Mouse (Mus musculus) G1E-ER4 (cell line): ENCODE measurements at regions not wholly inside any gene's neighbourhood (a gene's known extent, or its start where the extent isn't known, plus 50 kb on each side); places are given as distances from the start of the nearest gene placed in this dataset.

Source experiments
- GATA1 ChIP-seq: IDR thresholded peaks from one replicate; pipeline ENCODE4 v1.8.0; 2012; ENCODE audit warnings: low read length, inconsistent platforms

DNA sequence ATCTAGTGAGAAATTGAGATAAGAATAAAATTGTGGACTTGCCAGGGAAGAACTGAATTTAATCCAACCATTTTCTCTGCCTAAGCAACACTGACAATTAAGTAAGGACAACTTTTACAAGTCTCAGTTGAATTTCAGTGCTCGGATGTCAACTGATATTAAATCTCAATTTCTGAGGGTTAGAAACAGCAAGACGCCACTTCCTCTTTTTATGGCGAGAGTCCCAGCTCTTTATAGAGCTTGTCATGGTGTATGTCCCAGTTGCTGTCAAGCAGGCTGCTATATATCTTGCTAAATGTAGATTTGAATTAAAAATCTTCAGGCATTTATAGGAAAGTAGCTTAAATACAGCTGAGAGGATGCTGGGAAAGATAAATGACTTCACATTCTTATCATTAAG lies 697.8 kb upstream of the Got2 start:
- TF ChIP-seq GATA1 = no peak

DNA sequence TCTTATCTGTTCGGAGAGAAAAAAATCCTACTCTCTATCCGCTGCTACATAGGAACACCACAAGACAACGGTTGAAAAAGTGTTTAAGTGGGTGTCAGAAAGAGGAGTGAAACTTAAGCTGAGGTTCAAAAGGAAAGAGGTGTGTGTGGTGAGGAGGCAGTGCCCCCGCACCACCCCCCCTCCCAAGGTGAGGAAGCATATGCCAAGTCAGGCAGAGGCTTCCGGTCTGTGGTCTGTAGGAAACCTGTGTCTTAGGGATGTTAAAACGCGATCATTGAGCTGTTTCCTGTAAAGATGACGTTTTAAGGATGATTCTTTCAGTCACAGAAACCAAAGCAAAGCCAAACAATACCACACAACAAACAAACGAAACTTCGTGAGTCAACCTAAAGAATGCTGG lies 664.2 kb upstream of the Got2 start:
- TF ChIP-seq GATA1 = no peak

DNA sequence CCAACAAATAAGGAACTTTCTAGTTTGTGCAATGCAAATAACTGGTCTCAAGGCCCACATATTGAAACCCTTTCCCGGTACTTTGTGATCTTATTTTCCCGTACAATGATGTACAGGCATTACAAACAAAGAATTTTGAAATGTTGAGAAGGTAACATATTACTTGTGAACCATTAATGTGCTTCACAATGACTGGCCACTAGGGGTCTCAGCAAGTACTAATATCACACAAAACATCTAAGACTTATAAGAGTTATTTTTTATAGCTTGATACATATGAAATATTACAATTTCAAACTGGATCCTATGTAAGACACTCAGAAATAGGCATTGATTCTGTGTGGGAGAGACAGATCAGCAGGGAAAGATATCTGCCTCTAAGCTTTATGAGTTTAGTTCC lies 662.1 kb upstream of the Got2 start:
- TF ChIP-seq GATA1 = no peak

DNA sequence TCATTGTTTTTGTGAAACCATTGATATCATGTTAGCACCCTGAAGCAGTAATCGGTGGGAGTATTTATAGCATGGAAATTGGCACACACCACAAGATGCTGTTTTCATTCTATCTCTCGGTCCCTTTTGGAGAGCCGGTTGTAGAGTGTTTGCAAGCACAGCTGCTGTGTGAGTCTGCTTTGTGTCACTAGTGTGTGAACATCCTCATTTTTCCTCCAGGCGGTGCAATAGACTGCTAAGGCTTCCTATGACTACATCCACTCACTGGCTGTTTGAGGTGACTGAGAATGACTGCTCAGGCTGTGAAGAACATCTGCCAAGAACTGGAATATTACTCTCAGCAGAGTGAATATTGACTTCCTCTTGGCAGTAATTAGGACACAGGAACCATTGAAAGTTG lies 660.3 kb upstream of the Got2 start:
- TF ChIP-seq GATA1 = no peak

DNA sequence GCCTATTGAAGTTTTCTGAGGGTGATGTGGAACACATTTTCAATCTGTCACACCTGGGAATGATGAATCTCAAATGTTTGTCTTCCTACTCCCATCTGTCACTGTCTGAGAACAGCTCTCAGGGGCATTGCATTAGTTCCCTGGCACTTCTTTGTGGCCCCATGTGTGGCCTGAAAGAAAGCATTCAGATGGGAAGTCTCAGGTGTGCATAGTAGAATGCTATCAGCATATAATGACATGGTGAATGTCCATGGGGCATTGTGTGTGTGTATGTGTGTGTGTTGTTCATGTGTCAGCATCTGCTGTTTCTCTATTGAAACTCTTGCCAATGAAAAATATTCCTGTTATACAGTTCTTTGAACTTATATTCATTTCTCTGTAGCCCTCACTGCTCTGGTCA lies 659.8 kb upstream of the Got2 start:
- TF ChIP-seq GATA1 = no peak

DNA sequence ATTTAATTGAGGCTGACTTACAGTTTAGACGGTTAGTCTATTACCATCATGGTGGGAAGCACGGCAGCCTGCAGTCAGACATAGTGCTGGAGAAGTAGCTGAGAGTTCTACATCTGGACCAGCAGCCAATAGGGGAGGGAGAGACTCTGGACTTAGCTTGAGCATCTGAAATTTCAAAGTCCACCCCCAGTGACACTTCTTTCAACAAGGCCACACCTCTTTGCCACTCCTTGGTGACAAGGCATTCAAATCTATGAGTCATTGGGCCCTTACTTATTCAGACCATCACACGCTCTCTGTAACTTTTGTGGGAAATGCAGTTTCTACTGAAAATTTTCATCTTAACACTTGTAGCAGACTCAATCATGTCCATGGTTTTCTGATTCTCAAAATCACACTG lies 653.9 kb upstream of the Got2 start:
- no peak for TF ChIP-seq GATA1

DNA sequence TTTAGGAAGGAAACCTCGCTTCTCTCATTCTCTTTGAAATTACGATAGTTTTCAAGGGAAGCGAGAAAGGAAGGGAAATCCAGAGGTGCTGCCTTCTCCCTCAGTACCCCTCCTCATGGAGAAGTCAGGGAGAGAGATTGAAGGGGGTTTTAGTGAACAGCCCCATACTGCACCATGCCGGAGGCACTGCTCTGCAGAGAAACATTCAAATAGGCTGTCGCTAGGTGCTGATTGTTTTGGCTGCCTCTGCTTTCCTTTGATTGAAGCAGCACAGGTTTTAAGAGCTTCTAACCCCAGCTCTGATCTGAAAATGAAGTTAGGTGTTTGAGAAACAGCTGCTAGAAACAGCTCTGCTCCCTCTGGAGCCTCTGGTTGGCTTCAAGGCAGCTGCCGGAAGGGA lies 610.5 kb upstream of the Got2 start:
- no peak for TF ChIP-seq GATA1

DNA sequence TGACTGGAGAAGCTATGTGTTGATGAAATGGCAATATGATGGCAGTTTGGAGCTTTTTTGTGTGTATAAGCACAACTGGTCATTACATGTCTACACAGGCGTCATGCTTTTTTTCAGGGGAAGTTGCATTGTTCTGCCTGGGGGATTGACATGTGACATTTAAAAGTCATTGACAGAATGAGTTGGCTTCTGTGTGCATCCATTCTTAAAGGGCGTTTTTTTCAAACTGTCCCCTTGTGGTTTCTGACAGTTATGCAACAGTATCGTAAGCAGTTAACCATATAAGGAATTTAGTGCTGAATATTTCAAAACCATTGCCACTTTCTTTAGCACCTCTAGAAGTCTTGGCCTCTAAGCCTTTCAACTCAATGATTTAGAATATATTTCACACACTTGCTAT lies 607.1 kb upstream of the Got2 start:
- TF ChIP-seq GATA1 = no peak

DNA sequence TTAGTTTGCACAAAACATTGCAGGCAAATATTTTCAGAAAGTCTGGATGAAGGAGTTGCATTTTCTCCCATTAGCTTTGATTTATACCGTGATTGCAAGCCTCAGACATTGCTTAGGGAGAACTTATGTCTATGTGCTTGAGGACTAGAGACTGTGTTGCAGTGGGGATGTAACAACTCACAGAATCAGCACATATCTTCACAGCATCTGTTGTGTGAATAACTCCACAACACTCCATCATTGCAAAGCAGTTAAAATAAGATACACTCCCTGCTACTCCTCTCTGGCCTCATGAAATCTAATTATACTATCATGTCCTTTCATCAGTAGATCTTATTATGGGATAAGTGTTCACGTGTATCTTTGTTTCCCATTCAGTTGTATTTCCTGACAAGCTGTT lies 601.5 kb upstream of the Got2 start:
- TF ChIP-seq GATA1 = no peak

DNA sequence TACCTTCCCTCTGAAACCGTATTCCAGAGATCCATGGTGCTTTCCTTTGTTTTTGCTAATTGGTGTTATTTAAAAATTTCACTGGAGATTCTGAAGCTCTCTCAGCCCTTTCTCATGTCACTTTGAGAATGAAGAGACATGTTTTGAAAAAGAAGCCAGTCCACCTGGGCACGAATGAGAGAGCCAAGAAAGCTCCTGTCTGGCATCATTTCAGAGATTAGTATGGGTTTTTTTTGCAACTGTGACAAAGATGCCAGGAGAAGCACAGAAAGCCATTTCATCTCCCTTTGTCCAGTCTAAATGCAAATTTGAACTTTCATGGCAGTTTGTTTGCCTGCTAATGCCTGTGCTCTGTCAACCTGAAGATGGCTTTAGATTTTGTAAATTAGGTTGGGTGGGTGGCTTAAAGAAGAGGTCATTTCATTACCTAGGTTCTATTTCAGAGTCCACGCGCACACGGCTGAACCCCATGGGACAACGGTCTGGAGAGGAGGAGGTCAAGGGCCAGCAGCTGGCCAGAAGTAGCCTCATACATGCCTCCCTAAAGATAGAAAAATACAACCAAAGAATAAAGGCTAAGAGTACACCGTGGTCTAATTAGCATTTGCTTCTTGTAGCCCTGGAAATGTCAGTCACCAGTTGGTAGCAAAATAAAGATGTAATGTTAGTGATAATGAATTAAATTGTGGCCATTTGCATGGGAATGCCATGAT lies 600.5 kb upstream of the Got2 start:
- no peak for TF ChIP-seq GATA1

DNA sequence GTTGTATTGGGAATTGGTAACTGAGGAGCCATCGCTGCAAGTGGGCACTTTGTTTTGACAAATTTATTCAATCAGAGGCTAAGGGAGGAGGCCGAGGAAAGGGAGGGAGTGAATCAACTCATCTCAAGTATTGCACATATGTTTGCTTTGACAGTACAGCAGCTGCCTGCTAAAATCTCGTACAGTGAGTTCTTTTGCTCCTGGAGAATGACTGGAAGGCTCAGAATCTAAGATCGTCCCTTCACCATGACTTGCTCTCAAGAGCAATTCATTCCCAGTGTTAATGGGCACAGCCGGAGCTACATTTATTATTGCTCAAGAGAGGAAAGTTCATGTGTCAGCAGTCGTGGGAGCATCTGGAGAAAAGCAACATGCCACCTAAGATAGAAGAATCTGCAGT lies 567.6 kb upstream of the Got2 start:
- no peak for TF ChIP-seq GATA1

DNA sequence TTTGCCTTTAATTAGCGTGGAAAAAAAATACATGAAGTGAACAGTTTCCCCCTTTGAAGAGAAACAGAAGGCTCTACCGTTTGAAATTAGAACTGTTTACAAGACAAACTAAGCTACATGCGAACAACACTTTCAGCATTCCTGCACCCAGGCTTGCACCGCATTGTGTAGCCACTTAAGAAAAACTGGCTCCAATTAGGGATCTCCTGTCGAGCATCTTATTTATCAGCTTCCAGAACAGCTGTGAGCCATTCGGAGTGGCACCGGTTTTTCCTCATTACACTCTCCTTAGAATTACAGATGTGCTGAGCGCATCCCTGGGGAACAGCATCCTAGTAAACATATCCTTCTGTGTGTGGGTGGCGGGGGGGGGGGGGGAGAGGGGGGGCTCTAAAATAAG lies 567.0 kb upstream of the Got2 start:
- TF ChIP-seq GATA1 = no peak

DNA sequence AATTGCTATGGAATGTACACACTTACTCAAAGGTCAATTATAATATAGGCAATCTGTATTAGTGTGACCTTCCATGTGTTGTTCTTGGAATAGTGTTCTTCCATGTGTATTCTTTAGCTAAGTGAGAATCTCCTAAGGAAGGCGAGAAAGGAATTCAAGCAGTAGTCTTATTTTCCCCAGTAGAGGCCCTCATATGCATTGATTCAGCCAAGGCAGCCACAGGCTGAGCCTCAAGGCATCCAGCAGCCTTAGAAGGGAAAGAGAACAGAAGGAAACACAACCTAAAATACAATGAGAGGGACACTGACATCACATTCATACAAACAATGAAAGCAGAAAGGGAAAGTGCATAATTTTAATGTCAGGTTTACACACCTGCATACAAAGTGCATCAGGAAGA lies 541.4 kb upstream of the Got2 start:
- TF ChIP-seq GATA1 = no peak

DNA sequence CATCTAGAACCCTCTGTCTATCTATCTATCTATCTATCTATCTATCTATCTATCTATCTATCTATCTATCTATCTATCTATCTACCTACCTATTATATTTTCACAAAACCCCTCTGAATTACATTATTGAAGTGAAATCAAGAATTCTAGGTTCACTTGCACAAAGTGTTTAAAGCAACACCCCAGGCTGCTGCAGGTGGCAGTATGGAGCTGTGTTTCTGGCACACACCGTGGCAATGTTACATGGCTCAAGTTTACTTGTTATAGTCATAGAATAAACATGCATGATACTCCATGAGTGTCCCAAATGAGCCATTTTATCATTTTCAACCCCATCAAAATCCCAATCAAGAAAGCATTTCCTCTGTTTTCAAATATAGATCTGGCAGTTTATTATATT lies 538.6 kb upstream of the Got2 start:
- TF ChIP-seq GATA1 = no peak

DNA sequence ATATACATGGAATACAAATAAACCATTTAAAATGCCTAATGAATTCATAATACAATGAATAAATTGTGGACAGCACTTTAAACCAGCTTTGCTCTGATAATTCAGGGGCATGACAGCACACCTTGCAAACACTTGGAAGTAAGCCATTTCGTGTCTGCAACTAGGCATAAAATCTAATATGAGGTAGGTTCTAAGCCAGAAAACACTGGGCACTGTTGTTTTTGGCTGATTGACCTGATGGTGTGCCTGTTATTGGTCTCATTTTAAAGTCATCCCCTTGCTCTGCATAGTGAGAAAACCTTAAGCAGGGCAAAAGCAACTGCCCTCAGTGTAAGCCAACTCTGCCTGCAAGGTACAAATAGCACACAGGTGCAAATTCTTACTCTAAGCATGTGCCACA lies 521.3 kb upstream of the Got2 start:
- no peak for TF ChIP-seq GATA1

DNA sequence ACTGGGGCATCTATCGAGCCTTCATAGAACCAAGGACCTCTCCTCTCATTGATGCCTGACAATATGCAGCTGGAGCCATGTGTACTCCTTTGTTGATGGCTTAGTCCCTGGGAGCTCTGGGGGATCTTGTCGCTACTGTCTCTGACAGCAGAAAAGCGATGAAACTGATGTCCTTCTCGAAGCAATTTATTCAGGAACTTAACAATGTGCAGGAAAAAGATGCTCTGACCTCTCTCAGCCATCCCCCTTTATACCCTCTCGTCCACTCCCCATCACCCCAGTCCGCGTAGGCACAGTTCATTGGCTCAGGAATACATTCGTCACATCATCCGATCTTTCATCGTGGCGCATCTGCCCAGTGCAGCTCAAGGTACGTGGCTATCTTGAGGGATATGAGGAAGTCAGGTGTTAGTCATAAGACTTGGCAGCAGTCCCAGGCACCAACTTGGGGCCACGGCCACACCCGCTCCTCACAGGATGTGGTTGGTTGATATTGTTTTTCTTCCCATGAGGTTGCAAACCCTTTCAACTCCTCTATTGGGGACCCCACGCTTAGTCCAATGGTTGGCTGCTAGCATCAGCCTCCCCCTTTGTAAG lies 516.3 kb upstream of the Got2 start:
- no peak for TF ChIP-seq GATA1

DNA sequence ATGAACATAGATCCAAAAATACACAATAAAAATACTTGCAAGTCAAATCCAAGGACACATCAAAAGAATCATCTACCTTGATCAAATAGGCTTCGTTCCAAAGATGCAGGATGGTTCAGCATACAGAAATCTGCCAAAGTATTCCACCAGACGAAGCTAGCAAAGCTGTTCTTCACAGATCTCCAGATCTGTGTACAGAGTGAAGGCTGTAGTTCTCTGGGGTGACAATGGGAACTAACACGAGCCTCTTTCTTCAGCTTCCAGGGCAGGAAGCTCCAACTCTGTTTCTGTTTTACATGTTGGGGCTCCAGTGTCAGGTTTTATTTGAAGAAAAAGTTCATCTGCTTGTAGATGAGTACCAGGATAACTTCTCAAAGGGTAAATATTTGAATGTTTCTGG lies 515.3 kb upstream of the Got2 start:
- no peak for TF ChIP-seq GATA1

DNA sequence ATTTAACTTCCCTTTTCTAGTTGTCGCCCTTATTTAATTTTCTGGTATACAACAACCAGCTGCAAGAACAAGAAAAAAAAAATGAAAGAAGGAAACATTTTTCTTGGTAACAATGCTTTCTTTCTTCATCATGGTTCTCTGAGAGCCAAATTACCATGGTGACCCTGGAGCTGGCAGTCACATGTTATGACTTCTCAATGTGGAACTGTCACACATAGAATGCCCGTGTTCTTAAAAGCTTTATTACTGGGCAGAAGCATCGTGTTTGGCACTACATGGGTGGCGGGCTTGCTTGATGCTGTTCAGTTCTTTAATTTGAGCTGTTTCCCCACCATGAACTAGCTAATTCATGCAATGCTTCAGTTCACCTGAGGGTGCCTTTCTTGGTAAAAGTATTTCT lies 504.7 kb upstream of the Got2 start:
- TF ChIP-seq GATA1 = no peak
